Mouse (Mus musculus): ENCODE measurements at regions not wholly inside any gene's neighbourhood (a gene's known extent, or its start where the extent isn't known, plus 50 kb on each side); places are given as distances from the start of the nearest gene placed in this dataset.

GRCm38 (mm10) chr3:149253080-149253479 is 262.7 kb upstream of the Adgrl2 start:
- TF ChIP-seq CTCF (conservative IDR thresholded peaks at IDR 0.05; ENCODE audit: low read length) (no peak), NANOG (IDR thresholded peaks at IDR 0.05; ENCODE audit: borderline replicate concordance, low read length) (no peak)
